Mouse (Mus musculus) lung, postnatal 14 days (tissue): ENCODE data around the gene Srebf2.
"Not testable (repeated sequence)": the region's sequence is repeated elsewhere in the genome, so short reads cannot be mapped to it uniquely, and the experiment has no call there.

ENCODE experiments used
- DNase-seq: peaks from one replicate; pipeline ENCODE4 v3.0.0; 2021

Srebf2 gene

DNA sequence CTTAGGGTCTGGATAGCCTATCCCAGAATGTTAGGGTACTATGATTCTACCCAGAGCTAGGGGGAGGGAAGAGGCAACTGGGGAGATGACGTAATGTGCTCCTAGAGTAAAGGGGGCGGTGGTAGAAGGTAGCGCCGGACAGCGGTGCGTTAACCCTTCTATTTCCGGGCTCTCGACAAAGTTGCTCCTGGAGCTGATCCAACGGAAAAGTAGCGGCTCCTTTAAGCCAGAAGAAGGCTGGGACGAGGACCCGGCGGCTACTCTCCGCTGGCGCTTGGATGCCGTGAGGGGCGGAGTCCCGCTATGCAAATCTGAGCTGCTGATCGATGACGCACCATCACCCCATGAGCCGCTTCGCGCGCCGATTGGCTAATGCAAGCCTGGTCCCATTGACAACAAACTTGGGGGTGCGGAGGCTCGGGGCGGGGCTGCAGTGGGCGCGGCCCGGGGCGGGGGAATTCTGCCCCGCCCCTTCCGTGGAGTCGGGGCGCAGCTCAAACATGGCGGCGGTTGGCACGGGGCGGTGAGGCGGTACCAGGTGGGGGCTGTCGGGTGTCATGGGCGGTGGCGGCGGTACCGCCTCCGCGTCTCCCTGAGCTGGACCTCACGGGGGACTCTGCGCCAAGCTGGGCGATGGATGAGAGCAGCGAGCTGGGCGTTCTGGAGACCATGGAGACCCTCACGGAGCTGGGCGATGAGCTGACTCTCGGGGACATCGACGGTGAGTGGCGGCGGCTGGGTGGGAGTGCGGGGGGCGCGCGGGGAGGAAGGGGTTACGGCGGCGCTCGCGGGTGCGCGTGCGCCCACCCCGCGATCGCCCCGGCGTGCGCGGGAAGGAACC, at the start of gene Srebf2:
TSS of gene Srebf2 (plus strand) at position 412 of the 841 bp plus-strand sequence.
- DNase-seq, result peak; percentile 98

- peak; percentile 55 for DNase-seq
Observed at GRCm38 (mm10) chr15:82106953-82107555, 39.9 kb upstream of the Srebf2 start.

DNA sequence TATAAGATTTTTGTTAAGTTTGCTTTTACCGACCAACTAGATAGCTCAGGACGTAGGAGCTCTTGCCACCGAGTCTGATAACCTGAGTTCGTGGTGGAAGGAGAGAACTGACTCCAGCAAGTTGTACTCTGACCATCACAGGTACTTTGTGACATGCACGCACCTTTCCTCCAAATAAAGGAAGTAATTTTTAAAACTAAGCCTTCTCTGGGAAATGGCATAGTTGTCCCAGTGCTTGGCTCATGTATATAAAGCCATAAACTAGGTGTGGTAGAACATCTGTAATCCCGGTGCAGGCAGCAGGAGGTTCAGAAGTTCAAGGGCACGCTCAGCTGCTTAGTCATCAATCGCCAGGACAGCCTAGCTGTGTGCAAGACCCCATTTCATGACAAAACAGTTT, 26.4 kb upstream of the Srebf2 start:
- DNase-seq, result no peak

DNA sequence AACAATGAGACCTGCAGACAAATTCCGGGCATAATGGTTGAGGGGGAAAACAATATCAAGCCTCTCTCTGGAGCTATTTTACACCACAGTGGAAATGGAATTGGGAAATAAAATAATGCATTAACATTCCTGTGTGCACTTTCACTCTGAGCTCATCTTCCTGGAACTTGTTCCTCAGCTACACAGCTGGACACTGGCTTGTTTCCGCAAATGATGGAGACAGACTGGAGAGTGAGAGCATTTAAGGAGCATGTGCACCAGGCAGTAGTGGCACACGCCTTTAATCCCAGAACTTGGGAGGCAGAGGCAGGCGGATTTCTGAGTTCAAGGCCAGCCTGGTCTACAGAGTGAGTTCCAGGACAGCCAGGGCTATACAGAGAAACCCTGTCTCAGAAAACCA, 20.3 kb upstream of the Srebf2 start:
- not testable (repeated sequence) for DNase-seq

DNA sequence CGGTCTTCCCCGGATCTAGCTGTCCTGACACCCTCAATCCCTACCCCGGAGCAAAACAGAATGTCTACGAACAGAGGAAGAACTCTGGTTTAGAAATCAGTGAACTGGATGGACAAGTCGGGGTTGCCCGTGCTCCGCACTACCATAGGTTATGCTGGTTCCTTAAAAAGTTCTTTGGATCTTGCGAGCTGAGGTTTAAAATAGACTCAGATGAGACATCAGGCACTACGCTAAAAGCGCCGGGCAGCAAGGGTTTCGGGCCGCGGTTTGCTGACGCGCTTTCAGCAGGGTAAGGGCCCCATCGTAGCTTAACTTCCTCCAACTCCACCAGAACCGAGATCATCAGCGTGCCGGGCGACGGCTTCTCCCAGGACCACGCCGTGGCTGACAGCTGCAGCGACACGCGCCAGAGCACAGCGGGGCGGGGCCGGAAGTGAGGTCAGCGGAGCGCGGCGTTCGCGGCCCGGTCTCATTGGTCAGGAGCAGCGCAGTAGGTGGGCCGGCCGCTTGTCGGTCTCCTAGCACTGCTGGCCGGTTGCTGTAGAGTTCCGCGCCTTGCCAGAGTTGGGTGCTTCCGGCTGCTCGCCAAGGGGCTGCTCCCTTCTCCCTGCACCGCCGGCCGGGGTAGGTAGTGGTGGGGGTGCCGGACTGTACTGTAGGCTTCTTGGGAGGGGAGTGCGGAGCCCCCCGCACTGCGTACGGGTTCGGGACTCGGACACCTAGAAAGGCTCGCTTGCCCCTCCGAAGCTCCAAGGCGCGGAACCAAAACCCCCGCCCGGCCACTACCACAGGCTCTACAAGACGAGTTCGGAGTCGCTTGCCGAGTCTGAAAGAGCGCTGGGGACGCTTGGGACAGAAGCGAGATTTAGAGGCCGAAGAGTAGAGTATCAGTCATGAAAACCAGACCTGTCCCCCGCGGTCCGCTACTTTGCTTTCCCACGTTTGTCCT, 19.3 kb upstream of the Srebf2 start, which contains the start of gene Ccdc134:
TSS of gene Ccdc134 (plus strand) at position 497 of the 949 bp plus-strand sequence.
- peak; percentile 97 for DNase-seq

- DNase-seq, result no peak
Observed at GRCm38 (mm10) chr15:82128398-82128797, 18.6 kb upstream of the Srebf2 start.

DNA sequence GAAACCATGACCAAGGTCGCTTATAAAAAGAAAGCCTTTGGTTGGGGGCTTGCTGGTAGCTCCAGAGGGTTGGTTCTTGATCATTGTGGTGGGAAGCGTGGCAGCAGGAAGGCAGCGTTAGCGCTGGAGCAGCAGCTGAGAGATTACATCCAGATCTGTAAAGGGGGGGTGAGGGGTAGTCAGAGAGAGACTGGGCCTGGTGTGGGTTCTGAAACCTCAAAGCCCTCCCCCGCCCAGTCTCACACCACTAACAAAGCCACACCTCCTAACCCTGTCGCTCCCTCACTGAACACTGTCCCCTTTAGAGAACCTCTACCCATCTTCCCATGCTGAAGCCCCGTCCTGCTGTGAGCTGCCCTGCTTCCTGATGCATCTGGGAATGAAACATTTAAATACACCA, 16.4 kb upstream of the Srebf2 start:
- DNase-seq, result no peak

- DNase-seq, result no peak
Observed at GRCm38 (mm10) chr15:82135372-82135771, 11.6 kb upstream of the Srebf2 start.

GRCm38 (mm10) chr15:82138565-82138964, 8.4 kb upstream of the Srebf2 start:
- DNase-seq, result peak; percentile 72

DNA sequence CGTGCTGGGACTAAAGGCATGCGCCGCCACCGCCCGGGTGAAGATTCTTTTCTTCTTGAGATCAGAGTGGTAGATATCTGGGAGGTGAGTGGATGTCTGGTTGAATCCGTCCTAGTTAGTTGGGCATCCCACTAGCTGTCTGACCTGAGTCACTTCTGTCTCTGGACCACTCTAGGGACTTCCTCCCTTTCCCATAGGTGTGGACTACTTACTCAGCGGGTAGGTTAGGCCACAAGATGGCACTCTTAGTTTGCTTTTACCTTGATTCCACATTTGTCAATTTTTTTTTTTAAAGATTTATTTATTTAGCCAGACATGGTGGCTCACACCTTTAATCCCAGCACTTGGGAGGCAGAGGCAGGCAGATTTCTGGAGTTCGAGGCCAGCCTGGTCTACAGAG, 7.8 kb upstream of the Srebf2 start:
- DNase-seq, result no peak

- DNase-seq, result no peak
Observed at GRCm38 (mm10) chr15:82140355-82140754, 6.6 kb upstream of the Srebf2 start.

- no peak for DNase-seq
Observed at GRCm38 (mm10) chr15:82144157-82144556, 2.8 kb upstream of the Srebf2 start.

GRCm38 (mm10) chr15:82145408-82145807, 1.6 kb upstream of the Srebf2 start:
- DNase-seq, result no peak

GRCm38 (mm10) chr15:82145851-82146769, 871 bp upstream of the Srebf2 start:
- no peak for DNase-seq

DNA sequence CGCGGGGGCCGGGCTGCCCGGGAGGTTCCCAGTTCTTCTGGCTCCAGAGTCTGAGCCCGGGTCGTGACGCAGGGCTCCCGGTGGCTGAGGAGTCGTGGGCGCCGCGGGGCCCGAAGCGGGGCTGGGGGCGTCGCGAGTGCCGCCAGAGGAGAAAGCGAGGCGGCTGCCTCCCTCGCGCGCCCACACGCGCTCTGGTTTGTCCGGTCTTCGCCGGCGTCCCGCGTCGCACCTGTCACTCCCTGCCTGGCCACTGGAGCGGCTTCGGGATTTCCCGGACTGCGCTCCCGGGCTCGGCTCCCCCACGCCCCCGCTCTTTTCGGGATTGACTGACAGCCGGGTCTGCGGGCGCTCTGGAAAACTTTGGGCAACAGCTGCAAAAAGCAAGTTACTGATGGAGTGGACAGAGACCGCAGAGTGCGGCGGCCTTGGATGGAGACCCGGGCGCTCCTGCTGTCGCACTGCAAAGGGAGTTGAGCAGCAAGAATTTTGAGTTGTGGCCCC, 680 bp downstream of the Srebf2 start:
- DNase-seq, result no peak

DNA sequence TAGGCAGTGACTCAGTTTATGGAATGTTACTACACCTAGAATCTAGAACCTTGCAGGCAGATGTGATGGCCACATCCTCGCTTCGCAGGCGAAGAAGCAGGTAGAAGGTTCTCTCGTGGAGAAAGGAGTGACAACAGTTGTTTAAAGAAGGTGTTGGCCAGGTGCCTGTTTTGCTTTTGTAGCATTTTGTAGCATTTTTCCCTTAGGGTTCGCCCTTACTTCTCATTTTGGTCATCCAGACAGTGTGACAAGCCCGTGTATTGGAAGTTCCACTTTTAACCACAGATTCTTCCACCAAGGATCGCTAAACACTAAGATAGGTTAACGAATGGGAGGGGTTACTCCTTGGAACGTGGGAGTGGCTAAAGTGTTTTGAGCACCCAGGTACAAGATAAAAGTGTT, 1.5 kb downstream of the Srebf2 start:
- no peak for DNase-seq

GRCm38 (mm10) chr15:82150042-82150441, 3.1 kb downstream of the Srebf2 start:
- no peak for DNase-seq

DNA sequence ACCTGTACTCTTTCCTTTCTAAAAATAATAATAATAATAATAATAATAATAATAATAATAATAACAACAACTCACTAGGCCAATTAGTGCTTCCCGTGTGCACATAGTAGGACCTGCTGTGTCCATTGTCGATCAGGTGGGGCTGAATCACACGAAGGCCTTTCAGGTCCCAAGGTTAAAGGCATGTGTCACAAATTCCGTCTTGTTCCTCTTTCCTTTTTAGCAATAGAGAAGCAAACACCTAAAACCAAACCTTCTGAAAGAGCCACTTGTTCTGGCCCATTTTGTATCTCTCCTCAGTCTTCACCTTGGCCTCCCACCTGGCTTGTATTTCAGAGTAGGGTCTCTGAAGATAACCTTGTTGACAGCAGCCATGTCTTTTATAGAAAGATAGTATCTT, 4.2 kb downstream of the Srebf2 start:
- DNase-seq, result no peak

DNA sequence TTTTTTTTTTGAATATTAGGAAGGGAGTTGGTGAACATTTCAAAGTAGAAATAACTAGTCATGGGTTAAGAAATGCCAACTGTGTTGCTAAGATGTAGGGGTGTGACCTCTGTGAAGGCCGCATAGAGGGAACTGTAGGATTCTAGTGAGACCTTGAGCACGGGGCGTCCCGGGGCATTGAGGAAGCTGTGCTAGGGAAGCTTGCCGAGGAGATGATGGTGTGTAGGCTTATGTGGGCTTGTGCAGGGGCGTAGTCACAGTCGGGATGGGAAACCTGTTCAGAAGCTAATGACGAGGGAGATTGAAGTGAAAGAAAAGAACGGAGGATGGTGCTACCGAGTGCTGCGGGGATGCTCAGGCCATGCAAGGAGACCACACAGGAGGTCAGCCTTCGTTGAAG, 5.0 kb downstream of the Srebf2 start:
- no peak for DNase-seq

DNA sequence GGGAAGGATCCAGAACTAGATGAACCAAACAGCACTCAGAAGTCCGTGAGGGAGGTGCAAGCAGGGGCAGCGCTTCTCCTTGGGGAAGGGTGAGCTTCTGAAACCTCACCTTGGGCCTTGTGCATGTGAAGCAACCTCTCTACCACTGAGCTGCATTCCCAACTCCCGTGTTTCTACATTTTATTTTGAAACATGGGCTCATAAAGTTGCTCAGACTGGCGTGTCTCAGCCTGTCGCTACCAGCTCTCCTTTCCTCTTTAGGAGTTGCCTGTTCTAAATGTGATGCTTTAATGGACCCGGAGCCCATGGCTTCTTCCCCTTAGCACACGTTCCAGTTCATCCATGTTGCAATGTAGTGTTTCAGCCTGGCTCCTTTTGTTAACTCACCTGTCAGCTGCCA, 5.5 kb downstream of the Srebf2 start:
- DNase-seq, result no peak

DNA sequence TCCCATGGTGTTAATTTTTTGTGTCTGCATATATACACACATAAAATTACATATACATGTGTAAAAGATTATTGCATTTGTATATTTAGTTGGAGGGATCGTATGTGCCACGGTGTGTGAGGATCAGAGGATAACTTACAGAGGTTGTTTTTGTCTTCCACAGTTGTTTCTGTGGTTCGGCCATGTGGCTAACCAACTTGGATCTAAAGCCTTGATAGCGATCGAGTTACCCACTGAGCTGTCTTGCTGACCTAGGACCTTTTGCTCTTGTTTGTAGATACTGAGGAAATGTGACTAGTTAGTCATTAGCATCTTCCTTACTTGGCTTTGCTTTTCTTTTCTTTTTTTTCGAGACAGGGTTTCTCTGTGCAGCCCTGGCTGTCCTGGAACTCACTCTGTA, 9.3 kb downstream of the Srebf2 start:
- DNase-seq, result no peak

GRCm38 (mm10) chr15:82156902-82157301, 9.9 kb downstream of the Srebf2 start:
- no peak for DNase-seq
